Mouse (Mus musculus) adrenal gland, postnatal 25 days (tissue): ENCODE results near the gene Cacna1c. TPM values are rescaled to one million over a fixed set of nuclear protein-coding genes. Genes with fewer than 3 reads are reported as not detected.

Experiments
- DNase-seq: peaks from one replicate; pipeline ENCODE4 v3.0.0; 2021; ENCODE audit warnings: mixed read lengths
- total RNA-seq: library from RNA; stranded (reverse); gene quantifications from 2 replicates; pipeline ENCODE4 v1.2.3, GENCODE M21; 2021

Gene Cacna1c
- total RNA-seq, 1 experiment from 2014 or later: 104 TPM

DNA sequence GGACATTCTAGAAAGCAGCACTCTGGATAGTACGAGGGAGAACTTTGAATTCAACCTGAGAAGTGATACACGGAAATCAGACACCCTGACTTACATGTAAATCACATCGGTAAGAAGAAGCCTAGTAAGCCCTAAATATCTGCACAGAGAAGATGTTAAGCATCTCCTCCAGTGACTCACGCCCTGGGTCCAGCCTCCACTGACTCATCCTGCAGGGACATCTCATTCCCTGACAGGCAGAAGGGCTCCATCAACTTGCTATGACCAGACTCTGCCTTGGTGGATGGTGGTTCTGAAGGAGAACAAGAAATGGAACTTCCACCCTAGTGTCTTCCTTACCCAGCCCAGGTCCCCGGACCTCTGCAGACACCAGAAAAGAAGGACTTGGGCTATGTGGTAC lies 191.6 kb downstream of the Cacna1c start:
- DNase-seq: peak; percentile 47

DNA sequence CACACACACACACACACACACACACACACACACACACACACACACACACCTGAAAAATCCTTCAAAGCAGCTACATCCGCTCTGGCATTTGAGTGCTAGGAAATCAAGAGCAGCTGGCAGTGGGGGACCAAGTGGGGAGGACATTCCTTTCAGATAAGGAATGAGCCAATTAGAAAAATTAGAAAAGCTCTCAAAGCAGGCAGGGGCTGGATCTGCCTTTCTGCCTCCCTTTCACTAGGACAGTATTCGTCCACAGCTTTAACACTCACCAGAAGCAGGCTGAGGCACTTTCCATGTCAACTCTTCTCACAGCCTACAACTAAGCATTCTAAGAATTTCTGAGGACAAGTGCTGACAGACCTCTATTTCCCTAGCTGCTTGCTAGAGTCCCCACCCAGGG lies 194.8 kb downstream of the Cacna1c start:
- DNase-seq: no peak

DNA sequence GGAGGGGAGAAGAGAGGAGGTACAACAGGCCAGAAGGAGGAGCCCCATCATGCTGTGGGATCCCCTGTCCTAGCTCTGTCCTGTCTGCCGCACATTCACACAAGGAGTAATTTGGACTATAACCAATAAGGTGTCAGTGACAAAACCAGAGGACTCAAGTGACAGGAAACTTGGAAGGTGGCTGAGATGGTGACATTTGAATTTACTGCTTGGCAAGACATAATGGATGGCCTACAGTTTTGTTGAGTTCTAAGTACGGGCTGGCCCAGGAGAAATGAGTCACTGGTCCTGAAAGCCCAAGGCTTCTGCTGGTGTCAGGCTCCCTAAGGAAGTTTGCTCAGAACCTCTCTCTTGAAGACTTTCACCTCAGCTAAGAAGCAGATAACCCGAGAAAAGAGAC lies 196.0 kb downstream of the Cacna1c start:
- DNase-seq: no peak

DNA sequence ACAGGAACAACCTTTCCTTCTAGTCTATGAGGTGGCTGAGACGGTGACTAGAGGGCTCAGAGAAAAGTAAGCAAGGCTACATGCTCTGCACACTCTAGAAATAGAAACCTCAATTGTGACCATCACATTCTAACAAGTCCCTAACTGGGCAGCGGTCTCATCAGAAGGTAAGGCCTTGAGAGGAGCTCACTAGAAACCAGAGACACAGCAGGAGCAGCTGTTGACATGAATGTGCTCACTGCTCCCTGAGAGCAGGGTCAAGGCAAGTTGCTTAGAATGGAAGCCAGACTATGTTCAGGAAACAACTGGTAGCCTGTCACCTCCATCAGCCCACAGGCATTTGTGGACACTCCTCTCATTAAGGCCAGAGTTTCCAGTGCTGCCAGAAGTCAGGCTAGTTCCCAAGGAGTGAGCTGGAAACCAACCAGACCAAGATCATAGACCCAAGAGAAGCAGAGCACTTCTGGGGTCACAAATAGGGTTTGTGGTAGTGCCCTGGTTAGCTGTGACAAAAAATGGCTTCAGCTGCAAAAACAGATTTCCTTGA lies 196.8 kb downstream of the Cacna1c start:
- no peak for DNase-seq

DNA sequence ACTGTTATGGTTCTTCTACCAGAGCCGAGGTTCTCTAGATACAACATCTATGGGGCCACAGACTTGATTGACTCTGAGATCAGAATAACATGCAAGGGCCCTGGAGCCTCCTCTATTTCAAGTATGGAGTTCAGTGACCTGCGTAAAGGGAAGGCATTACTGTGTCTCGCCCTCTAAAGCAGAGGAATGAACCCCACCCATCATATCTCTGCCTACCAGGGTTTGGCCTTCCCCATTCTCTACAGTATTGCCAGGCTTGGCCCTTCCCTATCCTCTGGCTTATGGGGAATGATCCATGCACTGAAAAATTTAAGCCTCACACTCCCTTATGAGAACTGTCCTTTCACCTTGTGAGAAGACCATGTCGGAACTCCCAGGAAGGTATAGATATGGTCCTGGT lies 198.8 kb downstream of the Cacna1c start:
- DNase-seq: no peak

DNA sequence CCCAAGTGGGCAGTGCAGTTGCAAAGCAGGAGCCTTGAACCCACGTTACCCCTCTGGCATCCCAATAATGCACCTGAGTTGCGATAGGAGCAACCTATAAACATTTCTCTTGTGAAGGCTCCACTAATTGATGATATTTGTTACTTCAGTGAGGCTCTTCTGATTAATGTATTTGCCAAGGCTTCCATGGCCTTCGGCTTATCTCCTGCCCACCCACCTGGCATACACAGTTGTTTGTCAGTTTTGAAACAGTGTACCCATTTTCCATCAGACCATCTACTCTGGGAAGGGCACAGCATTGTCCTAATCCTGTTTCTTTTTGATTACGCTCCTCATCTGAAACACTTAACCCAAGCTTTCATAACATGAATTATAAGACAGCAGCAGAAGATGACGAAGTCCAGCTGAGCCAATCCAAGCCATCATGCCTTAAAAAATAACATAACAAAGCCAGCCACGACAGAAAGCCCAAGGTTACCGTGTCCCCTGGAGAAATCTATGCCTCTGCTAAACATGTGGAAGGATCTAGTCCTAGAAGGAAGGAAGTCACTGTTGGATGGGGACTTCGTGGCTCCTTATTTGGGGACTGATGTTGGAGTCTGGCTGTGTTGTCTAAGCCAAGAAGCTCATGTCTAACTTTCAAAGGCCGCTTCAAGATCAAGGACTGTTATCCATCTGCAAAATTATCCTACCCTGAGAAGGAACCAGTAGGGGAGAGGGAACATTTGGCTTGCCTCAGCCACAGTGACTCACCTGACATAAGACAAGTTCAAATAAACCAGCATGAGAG lies 201.8 kb downstream of the Cacna1c start:
- no peak for DNase-seq

DNA sequence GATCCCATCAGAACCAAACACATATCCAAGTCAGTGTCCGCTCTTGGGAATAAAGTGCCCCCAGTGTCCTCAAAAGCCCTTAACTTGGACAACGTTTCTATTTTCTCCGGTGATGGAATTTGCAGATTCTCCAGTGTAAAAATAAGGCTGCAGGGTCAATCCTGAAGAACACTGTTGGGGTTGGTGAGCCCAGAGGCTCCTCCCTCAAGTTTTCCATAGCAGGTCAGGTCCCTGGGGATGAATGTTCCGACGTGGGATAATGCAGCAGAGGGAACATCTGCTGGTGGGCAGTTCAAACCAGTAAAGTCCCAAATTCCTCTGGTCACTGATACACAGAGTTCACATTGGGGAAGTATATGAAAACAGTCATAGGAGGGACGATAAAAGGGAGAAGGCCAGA lies 203.8 kb downstream of the Cacna1c start:
- DNase-seq: no peak

DNA sequence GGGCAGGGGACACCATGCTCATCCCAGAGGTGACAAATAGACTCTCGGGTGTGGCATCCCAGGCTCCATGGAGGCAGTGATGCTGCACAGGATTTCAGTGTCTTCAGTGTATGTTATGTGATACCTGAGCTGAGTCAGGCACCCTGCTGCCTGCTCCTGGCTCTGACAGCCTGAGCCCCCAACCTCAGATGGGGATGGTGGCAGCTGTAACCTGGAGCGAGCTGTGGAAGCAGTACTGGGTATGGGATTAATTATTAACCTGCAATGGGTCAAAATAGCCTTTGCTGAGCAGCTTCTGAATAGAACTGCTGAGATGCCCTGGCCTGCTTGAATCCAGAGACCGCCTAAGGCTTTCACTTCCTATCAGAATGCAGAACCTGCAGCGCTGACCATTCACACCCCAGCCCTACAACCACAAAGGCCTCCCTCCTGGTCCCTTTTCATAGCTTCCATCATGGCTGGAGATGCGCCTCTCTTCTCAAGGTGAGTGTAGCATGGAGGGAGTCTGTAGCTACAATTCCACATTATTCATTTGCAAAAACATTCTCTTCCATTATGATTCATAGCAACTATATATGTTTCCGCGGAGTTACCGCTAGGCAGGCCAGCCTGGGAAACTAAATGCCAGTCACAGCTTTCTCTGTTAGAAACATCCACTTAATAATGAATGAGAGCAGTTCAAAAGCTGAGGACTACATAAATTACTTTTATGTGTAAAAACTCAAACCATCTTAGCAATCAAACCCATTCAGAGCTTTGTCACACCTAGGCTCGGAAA lies 206.0 kb downstream of the Cacna1c start:
- no peak for DNase-seq

DNA sequence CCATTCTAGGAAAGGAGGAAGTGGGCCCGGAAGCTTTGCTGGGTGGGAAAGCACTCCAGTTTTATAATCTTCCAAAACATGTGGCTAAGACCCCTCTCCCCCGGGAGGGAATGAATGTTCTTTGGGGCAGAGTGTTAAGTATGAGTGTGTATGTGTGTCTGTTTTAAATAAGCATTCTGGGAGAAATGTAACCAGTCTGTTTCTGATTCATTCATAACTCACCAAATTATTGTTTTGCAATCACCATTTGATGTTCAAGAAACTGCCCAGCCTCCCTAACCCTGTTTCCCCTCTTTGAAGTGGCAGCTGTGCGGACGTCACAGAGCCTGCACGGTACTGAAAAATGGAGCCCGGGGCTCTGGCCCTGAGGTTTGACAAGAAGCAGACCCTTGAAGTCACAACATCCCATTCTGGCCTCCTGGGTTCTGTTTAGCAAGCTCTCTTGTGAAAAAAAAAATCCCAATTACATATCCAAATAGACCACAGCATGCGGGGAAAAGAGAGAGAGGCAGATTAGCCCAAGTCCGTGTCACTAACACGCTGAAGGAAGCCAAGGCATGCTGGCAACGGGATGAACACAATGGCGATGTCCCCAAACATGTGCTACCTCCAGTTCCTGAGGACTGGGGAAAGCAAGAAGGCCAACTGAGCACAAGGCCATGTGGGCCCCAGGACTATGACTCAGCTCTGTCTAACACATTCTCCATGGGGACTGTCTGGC lies 211.9 kb downstream of the Cacna1c start:
- DNase-seq: peak; percentile 39

DNA sequence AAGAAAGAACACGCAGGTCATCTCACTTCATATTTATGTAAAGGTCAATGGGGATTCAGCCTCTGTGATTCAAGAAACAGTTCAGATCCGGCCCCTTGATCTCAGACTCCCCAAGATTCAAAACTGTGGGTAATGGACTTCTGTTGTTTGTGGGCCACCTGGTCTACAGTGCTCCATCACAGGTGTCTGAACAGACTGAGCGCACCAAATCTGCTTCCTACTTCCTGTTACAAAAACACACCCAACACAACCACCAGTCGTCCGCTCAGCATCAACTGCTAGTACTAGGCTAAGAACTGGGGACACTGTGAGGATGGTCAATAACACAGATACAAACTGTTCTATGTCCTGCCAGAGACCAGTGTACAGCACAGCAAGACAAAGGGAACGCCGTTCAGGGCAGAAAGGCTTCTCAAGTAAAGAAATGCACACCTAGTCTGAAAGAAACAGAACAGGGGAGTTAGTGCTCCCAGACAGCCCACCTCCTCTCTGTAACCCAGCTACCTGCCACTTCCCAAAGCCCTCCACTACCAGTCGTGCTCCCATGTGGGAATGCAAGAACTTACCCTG lies 212.7 kb downstream of the Cacna1c start:
- no peak for DNase-seq

DNA sequence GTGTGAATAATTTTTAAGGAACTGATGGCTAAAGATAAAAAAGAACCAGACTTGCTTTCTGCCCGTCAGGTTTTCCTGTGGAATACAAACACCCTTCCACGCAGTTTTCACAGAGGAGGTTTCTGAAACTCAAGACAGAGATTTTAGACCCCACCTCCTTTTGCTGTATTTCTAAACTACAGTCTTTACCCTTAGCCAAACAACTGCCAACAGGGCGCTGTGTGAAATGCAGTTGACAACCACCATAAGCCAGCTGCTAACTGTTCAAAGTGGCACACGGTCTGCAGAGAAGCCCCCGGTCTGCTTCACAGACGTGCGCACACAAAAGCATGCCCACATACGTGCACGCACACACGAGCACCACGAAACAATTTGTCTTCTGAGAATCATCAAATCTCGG lies 216.0 kb downstream of the Cacna1c start:
- DNase-seq: no peak

DNA sequence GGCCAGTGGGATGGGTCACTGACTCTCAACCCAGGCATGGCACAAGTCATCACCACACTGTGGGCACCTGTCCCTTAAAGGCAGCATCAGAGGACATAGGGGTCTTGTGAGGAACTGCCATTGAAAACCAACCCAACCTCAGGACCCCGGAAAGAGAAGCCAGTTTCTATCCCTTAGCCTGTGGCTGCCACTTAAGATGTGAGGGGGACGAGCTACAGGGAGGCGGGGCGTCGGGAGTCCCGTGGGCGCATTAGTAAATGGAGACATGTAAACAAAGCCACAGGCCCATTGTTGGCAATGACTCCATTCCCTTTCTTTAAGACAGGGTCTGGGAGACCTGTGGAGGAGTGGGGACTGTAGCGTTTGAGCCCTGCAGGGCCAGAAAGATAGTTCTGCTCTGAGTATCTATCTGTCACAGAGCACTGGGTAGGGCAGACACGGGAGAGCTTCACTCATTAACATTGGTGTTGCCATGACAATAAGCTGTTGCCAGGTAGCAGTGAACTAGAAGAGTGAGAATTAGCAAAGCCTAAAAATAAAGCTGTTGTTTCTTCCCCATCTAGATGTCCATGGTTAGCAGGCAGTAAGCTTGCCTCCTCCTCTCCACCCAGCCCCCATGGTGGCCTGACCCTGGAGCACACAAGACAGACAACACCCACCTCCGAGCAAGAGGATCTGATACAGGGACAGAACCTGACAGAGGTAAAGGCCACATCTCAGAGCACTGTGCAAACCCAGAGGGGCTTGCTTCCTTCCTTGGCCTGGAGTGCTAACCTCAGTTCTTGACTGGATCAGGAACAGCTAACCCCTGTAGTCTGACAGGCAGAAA lies 218.6 kb downstream of the Cacna1c start:
- no peak for DNase-seq

DNA sequence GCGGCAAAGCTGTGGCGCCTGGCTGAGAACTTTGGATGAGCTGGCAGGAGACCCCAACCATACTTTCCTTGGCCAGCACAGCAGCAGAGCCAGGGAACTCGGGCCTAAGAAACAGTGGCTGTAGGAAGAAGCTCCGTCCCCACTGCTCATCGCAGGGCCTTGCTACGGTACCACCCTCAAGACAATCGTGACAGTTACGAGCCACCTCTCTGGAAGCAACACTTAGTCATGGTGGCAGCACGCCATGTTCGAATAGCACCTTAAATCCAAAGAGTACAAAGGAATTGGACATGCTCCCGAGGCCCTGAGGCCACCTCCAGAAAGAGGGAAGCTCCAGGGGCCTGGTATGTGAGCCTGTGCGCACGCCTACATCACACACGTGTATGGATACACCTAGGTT lies 219.6 kb downstream of the Cacna1c start:
- no peak for DNase-seq

DNA sequence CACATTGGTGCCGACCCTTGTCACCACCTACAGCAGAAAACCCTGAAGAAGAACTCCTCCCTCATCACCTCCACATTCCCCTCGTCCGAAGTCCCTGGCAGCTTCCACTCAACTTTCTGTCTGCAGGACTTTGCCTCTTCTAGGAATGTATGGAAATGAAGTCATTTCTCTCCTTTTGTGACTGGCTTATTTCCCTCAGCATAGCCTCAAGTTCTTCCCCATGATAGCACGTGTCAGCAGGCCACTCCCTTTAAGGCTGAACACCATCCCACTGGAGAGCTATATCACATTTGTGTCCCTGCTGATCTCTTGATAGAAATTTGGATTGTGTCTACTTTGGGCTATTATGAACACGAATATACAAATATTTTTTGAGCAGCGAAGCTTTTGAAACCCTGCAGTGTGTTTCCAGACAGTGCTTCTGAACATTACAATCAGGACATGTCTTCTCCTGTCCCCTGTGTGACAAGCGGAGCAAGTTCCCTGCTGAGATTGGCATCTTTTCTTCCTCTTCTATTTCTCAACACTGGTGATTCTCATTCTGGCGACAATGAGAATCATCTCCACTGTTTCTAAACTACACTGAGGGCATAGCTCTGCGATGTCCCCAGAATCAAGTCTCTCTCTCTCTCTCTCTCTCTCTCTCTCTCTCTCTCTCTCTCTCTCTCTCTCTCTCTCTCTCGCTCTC lies 224.2 kb downstream of the Cacna1c start:
- DNase-seq: no peak

DNA sequence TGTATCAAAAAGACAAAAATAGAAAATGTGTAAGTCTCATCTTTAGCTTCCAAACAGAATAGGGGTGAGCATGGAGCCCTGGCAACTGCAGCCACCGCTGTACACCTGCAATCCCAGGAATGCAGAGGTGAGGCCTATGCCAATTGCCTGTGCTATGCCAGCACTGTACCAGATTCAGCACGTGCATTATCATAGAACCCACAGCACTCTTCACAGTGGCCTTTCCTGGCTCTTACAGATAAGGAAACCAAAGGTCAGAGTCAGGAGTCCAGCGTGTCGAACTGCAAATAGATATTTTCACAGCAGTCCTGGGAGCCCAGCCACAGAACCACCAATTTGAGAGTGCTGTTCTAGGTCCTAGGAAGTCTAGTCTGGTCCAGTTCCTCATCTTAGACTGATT lies 227.4 kb downstream of the Cacna1c start:
- no peak for DNase-seq

DNA sequence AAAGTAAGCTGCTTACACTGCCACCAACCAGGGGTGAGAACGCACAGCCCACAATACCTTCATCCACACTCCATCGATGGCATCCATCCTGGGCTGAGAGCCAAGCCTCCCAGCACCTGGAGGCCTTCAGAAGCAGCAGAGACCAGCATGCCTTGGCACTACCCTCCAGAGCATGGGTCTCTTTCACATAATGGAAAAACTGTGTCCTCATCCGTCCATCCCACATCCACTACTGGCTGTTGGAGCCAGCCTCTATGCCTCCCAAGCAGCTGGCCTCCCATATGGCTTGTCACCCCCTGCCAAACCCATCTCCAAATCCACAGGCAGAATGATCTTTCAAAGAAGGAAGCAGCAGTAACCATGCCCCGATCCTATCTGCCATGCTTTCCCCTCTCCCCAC lies 229.3 kb downstream of the Cacna1c start:
- no peak for DNase-seq

DNA sequence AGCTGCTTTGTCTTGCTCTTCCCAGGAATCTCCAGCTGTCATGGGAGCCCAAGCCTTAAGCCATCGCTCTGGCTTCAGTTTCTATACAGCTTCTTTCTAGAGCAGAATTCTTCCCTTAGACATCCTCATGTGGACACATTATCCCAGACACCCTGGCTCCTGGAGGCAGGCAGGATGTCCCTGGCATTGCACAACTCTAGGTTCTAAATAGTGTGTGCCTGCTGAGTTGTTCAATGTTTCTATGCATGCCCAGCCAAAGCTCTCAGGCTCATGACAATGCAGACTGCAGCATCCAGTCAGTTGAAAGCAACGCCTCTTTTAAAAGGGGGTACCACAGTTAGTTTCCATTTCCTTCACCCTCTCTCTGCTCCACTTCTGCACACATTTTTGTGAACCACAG lies 230.6 kb downstream of the Cacna1c start:
- DNase-seq: no peak

DNA sequence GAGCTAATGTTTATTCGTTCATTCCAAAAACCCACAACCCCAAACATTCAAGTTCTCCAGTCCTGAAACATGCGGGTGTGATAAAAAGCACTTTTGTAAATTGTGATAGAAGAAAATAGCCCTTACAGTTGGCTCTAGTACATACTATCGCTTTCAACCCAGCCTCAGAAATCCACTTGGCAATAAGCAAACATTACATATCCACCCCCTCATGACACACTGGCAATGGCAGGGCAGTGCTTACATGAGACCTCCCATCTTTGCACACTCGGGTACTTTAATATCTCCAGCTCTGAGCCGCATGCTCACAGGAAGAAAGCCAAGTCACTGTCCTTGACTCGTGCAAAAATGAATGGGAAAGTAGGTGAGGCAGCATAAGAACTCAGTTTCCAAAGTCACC lies 232.4 kb downstream of the Cacna1c start:
- no peak for DNase-seq

DNA sequence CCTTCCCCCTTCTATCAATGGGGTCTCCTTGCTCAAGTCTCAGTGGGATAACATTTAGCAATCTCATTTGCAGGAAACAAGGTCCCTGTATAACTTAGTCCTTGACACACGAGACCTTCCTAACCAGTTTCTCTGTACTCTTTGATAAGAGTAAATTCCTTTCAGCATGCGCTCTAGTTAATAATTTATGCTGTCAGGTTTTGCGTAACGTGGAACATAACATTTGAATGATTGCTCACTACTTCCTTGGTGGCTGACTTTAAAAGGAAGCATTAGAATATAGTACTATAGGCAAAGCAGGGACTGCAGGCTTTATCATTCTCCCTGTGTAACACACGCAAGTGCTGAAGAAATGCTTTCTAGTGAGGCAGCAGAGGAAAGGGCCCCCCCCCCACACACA lies 232.9 kb downstream of the Cacna1c start:
- DNase-seq: no peak

DNA sequence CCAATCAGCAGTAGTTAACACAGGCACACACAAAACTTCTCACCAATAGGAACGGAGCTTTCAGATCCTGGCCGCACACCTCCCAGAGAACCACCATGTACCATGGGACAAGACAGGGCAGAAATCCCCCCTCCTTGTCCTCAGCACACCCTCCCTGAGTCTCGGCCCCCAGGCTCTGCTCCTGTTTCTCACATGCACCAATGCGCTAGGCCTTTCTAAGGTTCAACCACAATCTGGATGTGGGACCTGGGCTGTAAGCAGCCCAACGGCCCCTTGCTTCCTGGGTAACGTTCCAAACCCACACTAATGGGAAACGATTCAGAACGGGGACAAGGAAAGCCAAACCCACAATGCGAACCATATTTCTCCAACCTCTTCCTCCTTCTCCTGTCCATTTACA lies 237.7 kb downstream of the Cacna1c start:
- DNase-seq: no peak

DNA sequence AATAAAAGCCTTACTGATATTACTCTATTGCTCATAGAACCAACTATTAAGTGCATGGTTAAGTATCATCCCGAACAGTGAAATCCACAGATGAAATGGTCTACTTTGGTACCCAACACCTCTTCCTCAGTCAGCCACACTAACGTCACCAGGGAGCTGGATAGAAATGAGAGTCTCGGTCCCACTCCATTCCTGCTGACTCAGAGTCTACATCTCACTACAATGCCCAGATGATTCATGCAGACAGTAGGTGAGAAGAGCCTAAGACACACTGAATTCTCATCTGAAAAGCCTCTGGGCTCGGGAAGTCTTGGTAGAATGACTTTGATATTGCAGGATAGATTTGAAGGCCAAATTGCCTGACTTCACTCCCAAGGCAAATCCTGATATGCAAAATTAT lies 240.0 kb downstream of the Cacna1c start:
- DNase-seq: no peak
